Mouse (Mus musculus) urinary bladder, postnatal 14 days (tissue): ENCODE results near the gene Serpina3j.
A peak's percentile ranks its signal among the peaks of the same experiment; 100 is the strongest.
"Not testable (repeated sequence)": the region's sequence is repeated elsewhere in the genome, so short reads cannot be mapped to it uniquely, and the experiment has no call there.

Experiments used
- DNase-seq: peaks from one replicate; pipeline ENCODE4 v3.0.0; 2021; ENCODE audit warnings: low spot score

Serpina3j gene

GRCm38 (mm10) chr12:104314253-104314652 lies at the start of gene Serpina3j:
Serpina3j (plus strand) TSS chr12:104314553.
- no peak for DNase-seq

GRCm38 (mm10) chr12:104266374-104266773 lies 48.0 kb upstream of the Serpina3j start:
- no peak for DNase-seq

DNA sequence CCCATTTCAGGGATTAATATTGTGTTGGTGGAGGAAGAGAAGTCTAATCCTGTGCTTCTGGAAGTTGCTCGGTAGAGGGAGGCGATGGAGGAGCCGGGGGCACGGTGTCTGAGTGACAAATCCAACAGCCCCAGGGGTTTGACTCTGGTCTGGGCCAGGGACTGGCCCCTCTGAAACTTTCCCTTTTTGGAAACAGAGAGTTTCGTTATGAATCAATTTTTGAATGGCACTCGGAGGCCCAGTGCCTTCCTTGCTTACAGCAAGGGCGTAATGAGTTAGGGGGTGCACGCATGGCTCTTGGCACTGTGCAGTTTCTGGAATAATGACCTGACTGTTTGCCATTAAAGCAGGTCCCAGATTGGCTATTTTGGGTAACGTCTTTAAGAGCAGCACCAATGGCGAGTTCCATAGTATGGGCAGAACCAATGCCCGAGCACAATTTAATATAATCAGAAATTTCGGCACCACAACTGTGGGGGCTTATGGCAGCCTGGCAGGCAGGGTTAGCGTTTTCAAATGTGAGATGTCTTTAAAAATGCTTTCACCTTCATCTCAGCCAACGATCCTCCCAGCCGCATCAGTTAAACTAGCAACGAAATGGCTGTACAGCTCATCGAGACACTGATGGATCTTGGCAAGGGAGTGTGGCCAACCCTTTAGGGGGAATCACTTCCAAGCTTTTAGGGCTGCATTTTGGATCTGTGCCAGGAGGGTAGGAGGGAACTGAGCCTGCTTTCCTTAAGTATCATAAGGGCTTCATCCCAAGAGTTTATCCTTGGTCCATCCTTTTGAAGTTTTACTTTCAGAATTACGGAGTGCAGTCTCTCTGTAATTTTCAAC lies 35.9 kb upstream of the Serpina3j start:
- DNase-seq, result no peak

GRCm38 (mm10) chr12:104279056-104279435 lies 35.3 kb upstream of the Serpina3j start:
- no peak for DNase-seq

- no peak for DNase-seq
These were observed 31.0 kb upstream of the Serpina3j start for GRCm38 (mm10) chr12:104283380-104283779.

DNA sequence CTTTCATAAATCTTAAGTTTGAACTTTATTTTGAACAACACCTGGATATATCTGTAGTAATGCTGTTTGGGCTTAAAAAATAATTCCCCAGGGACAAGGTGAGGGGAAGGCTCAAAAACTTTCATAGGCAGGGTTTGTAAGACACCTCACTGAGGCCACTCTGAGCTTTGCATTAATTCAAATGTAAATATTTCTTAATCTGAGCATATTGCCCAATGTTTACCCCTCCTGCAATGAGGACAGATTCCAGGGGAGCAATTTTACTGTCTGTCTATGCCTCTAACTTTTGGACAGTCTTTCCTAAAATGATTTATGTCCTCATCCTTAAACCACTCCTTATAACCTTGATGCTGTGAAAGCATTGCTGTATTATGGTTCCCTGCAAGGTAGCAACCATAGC lies 26.0 kb upstream of the Serpina3j start:
- DNase-seq, result no peak

DNA sequence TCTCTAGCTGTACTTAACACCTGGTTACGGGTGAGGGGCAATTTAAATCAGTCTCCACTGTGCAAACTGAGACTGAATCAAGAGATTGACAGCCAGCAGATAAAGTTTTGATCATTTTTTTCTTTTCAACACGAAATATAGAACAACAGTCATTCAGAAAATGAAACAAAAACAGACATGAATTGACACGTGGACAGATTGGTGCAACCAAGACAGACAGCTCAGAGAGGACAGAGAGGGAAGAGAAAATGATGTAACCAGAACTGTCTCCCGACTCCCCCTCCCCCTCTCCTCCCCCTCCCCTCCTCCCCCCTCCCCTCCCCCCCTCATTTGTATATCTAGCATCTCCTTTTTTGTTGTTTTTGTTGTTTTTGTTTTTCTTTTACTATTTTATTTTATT lies 24.5 kb upstream of the Serpina3j start:
- no peak for DNase-seq

DNA sequence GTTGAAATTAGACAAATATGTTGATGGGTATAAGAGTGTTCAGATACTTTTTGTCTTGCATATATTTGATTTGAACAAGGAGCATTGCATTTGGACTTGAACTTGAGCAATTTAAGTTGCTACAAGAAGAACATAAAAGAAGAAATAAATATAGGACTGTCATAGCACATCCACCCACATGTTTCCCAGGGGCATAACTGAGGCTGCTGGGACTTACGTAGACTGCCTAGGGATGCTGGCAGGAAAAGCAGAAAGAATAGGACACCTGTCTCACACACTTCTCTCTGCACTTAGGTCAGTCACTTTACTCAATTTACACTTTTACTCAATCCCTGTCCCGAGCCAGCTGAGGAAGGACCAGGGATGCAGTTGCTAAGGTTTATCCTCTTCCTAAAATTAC lies 20.4 kb upstream of the Serpina3j start:
- DNase-seq, result no peak

GRCm38 (mm10) chr12:104298049-104298448 lies 16.3 kb upstream of the Serpina3j start:
- no peak for DNase-seq

DNA sequence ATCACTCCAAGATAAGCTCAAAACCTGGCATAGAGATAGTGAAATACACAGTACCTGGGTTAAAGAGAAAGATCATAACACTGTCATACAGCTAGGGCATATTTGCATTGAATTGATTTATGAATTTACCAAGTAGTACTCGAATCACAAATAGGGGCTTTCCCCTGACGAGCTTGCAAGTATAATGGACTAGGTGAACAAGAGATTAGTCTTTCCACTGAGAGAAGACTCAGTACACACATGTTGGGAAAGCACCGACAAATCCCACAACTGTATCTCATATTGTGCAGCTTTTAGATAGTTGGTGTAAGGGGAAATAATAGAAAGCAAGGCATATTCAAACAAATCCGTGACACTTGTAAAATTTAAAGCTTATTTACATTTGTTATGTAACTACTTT lies 8.4 kb upstream of the Serpina3j start:
- DNase-seq, result no peak

DNA sequence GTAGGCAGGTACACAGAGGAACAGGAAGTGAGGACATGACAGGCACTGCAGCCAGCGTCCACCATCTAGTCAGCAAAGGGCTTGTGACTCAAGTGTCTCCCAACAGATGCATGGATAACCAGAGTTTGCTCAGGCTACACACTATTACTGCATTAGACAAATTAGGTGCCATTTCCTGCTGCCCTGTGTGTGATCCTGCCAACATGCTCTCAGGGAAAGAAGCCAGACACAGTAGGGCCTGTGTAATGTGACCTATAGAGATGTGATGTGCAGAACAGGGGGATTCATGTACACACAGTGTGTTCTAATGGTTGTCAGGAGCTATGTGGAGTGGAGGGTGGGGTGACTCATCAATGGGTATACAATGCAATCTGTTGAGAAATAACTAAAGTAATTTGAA lies 8.1 kb downstream of the Serpina3j start:
- DNase-seq, result no peak

- DNase-seq, result no peak
These were observed 17.3 kb downstream of the Serpina3j start for GRCm38 (mm10) chr12:104331701-104332100.

DNA sequence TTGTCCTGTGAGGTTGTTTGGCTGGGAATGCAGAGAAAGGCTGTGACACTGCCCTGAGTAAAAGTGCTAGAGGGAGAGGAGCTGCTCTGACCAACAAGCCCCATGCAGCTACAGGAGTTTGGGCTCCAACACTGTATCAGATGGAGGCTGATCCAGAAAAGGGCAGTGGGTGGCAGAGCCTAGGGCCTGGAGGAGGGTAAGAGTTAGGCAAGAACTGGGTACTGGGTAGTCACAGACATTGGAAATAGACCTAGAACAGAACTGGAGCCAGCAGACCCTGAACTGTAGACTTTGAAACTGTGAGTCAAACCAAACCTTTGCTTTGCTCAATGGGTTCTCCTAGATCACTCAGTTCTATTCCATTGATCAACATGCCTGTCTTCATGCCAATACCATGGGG lies 22.5 kb downstream of the Serpina3j start:
- DNase-seq, result not testable (repeated sequence)

DNA sequence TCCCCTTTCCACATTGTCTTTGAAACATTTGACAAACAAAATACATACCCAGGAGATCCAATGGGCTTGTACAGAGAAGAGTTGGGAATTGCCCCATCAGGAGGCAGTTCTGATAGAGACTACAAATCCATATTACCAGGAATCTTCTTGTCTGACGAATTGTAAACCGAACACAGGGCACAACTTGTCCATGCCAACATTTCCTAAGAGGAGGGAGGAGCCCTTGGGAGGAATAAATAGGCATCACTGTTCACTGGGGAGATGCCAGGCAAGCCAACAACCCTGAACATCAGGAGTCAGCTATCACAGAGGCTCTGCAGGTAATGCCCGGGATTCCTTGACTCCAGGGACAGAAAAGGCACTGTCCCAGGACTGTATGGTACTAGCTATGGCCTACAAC lies 23.9 kb downstream of the Serpina3j start, which contains the start of the genes Serpina3k and Serpina3m:
Gene Serpina3k (plus strand): TSS at position 261 of the 400 bp plus-strand sequence.
Gene Serpina3m (plus strand): TSS at position 261 of the 400 bp plus-strand sequence.
- DNase-seq, result not testable (repeated sequence)

- no peak for DNase-seq
These were observed 24.4 kb downstream of the Serpina3j start for GRCm38 (mm10) chr12:104338705-104339104.

- not testable (repeated sequence) for DNase-seq
These were observed 28.1 kb downstream of the Serpina3j start for GRCm38 (mm10) chr12:104342489-104342888.

DNA sequence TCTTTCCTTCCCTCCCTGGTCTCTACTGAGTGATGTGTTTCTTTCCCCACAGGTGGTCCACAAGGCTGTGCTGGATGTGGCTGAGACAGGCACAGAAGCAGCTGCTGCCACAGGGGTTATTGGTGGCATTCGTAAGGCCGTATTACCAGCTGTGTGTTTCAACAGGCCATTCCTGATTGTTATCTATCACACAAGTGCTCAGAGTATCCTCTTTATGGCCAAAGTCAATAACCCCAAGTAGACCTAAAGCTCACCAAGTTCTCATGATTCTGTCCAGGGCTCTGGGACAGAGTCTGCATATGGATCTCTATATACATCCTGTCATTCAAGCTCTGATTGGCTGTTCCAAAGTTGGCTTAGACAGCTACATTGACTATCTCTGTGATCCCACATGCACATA lies 30.8 kb downstream of the Serpina3j start:
- DNase-seq, result no peak

GRCm38 (mm10) chr12:104345707-104346106 lies 31.4 kb downstream of the Serpina3j start:
- no peak for DNase-seq

DNA sequence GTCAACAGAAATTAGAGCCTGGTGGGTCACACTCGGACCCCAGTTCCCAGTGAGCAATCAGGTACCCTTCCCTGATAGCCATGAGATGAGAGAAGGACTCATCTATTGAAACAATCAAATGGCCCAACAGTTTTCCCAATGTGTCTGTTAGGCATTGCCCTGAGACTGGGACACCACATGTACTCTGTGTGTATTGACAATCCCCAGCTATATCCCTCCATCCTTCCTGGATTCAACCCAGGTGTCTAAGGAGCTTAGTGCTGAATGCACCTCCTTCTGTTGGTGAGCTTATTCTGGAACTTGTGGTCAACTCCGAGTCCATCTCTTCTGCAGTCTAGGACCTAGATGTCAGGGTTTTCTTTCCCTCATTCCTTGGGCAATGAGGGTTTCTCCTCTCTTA lies 32.7 kb downstream of the Serpina3j start:
- DNase-seq, result no peak

DNA sequence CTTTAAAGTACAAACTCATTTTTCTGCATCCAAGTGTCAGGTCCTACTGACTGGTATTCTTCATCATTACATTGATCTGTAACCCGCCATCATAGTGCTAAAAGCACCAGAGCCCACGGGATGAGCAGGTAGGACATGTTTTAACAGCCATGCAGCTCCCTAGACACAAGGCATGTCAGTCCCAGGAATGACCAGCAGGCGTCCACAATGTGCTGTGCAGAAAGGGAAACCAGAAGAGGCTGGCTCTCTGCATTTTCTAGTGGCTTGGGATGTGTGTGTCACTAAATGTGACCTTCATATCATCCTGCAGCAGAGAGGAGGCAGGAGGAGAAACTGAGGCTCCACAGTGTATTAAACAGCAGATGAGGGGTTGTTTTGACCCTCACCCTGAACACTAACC lies 37.5 kb downstream of the Serpina3j start:
- DNase-seq, result peak; percentile 74

DNA sequence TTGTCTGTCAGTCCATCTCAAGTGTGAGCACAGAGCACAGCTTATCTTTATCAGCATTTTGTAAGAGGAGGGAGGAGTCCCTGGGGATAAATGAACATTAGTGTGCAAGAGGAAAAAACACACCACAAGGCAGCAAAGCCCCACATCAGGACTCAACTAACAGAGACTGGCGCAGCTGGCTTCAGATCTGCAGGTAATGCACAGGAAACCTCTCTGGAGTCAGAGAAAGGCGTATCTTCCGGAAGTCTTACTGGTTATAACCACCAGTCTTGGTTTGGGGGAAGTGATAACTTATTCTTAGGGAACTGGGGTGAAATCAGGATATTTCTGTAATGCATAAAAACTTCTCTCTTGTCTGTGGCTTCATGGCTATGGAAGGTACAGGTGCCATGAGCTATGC lies 41.7 kb downstream of the Serpina3j start:
- DNase-seq, result no peak

DNA sequence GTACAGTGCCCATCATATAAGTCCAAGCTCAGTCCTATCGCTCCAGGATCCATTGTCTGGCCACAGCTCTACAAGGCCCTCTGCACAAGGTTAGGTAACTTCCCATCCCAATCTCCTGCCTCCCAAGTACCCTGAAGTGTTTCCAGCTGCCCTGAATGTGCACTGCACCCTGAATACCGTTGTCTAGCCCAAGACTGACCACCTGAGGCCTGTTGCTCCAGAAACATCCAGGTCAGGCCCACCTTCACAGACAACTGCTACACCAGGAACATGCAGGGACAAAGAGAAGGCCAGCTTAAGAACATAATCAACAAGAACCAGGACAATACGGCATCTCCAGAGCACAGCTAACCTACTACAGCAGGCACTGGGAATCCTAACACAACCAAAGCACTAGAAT lies 55.6 kb downstream of the Serpina3j start:
- DNase-seq, result no peak
